Mouse (Mus musculus): Measurements from ENCODE around the gene Trip10.
A peak's percentile ranks its signal among the peaks of the same experiment; 100 is the strongest.

Trip10 gene

GRCm38 (mm10) chr17:57290001-57290670, 40.9 kb downstream of the Trip10 start:
- DNase-seq (ENCODE audit: low spot score in 2 of 2) = peak; percentile 27 to 58

- DNase-seq (ENCODE audit: low spot score in 2 of 2) = no peak
Measured at GRCm38 (mm10) chr17:57290671-57291055, 41.4 kb downstream of the Trip10 start.

GRCm38 (mm10) chr17:57292302-57292701, 43.0 kb downstream of the Trip10 start:
- DNase-seq (ENCODE audit: low spot score in 2 of 2) = no peak

- DNase-seq (ENCODE audit: low spot score in 2 of 2) = no peak
Measured at GRCm38 (mm10) chr17:57292968-57293367, 43.7 kb downstream of the Trip10 start.

DNA sequence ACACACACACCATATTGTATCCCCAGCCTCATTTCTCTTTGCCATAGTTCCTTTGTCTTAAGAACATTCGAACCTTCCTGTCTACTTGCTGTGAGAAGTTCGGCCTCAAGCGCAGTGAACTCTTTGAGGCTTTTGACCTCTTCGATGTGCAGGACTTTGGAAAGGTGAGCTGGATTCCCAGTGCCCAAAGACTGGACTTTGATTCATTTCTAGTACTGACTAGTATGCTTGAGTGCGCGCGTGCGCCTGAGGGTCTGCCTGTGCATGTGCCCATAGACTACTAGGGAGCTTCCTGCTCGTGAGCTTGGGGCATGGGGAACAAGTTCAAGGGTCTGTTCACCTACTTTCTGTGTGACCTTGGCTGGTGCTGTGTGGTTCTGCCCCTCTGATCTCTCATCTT, 46.7 kb downstream of the Trip10 start:
- no peak for DNase-seq (ENCODE audit: low spot score in 2 of 2)

- no peak for DNase-seq (ENCODE audit: low spot score in 2 of 2)
Measured at GRCm38 (mm10) chr17:57297040-57297439, 47.8 kb downstream of the Trip10 start.

GRCm38 (mm10) chr17:57305593-57305992, 56.3 kb downstream of the Trip10 start:
- DNase-seq (ENCODE audit: low spot score in 2 of 2) = no peak

DNA sequence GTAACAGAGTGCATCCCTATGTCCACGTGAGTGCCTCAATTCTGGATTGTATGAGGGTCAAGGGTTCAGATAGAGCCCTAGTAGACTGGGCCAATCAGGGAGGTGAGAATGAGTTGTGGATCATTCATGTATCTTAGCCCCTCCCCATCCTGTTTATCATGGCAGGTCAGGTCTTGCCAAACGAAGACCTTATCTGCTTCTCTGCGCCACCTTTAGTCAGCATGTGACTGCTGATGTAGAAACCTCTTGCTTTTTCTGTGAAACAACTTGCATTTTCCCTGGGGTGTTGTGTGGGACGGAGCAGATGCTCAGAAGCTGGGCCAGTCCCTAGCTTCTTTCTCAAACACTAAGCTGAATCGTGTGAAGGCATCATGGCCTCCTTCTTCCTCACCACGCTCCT, 57.8 kb downstream of the Trip10 start:
- no peak for DNase-seq (ENCODE audit: low spot score in 2 of 2)

DNA sequence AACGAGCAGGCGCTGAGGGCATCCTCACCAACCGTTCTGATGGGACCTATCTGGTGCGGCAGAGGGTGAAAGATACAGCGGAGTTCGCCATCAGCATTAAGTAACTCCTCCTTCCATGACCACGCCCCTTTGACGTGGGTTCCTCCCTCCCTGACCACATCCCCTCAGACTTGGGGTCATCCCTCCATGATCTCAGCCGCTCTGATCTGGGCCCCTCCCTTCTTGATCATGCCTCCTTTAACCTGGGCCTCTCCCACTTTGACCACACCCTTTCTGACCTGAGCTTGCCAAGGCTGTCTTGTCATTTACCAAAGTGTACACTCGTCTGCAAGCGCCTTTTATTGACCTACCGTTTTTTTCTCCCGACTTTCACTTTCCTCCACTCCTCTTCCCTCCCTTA, 62.5 kb downstream of the Trip10 start:
- no peak for DNase-seq (ENCODE audit: low spot score in 2 of 2)

Data from heart, adult 9 months (tissue).